Mouse (Mus musculus): Measurements from ENCODE around the gene Fam172a.

Gene Fam172a

GRCm38 (mm10) chr13:78200407-78200806 lies 498.6 kb downstream of the Fam172a start:
- peak; percentile 96 for DNase-seq (ENCODE audit: low read depth)

- peak; percentile 96 for DNase-seq (ENCODE audit: low read depth)
Measured at GRCm38 (mm10) chr13:78200991-78201870, 499.4 kb downstream of the Fam172a start.

- peak; percentile 39 for DNase-seq (ENCODE audit: low read depth)
Measured at GRCm38 (mm10) chr13:78201871-78202565, 500.2 kb downstream of the Fam172a start.

- DNase-seq (ENCODE audit: low read depth), result peak; percentile 60
Measured at GRCm38 (mm10) chr13:78202574-78203347, 500.9 kb downstream of the Fam172a start.

- peak; percentile 94 for DNase-seq (ENCODE audit: low read depth)
Measured at GRCm38 (mm10) chr13:78203348-78204061, 501.7 kb downstream of the Fam172a start.

- peak; percentile 50 for DNase-seq (ENCODE audit: low read depth)
Measured at GRCm38 (mm10) chr13:78205426-78205825, 503.6 kb downstream of the Fam172a start.

- peak; percentile 59 for DNase-seq (ENCODE audit: low read depth)
Measured at GRCm38 (mm10) chr13:78206891-78207430, 505.1 kb downstream of the Fam172a start.

GRCm38 (mm10) chr13:78207796-78208645 lies 506.2 kb downstream of the Fam172a start:
- peak; percentile 69 for DNase-seq (ENCODE audit: low read depth)

- DNase-seq (ENCODE audit: low read depth), result peak; percentile 62
Measured at GRCm38 (mm10) chr13:78208689-78209410, 507.0 kb downstream of the Fam172a start.

- DNase-seq (ENCODE audit: low read depth), result peak; percentile 56
Measured at GRCm38 (mm10) chr13:78209611-78210028, 507.8 kb downstream of the Fam172a start.

- peak; percentile 68 for DNase-seq (ENCODE audit: low read depth)
Measured at GRCm38 (mm10) chr13:78210029-78210747, 508.4 kb downstream of the Fam172a start.

GRCm38 (mm10) chr13:78210748-78211089 lies 508.9 kb downstream of the Fam172a start:
- peak; percentile 66 for DNase-seq (ENCODE audit: low read depth)

GRCm38 (mm10) chr13:78211231-78212010 lies 509.6 kb downstream of the Fam172a start:
- DNase-seq (ENCODE audit: low read depth), result peak; percentile 44

- DNase-seq (ENCODE audit: low read depth), result peak; percentile 25
Measured at GRCm38 (mm10) chr13:78212111-78212510, 510.3 kb downstream of the Fam172a start.

GRCm38 (mm10) chr13:78213155-78213554 lies 511.3 kb downstream of the Fam172a start:
- DNase-seq (ENCODE audit: low read depth), result no peak

GRCm38 (mm10) chr13:78215223-78215622 lies 513.4 kb downstream of the Fam172a start:
- DNase-seq (ENCODE audit: low read depth), result peak; percentile 8

Measured in NIH3T3 (cell line).